Mouse (Mus musculus) neural tube, embryonic 15.5 days (tissue): ENCODE data around the gene Zbtb9. TPM values are rescaled to one million over a fixed set of nuclear protein-coding genes. Genes with fewer than 3 reads are reported as not detected.
A peak's percentile ranks its signal among the peaks of the same experiment; 100 is the strongest.

Source experiments
- ATAC-seq: fragments of 200-750 bp; cut with Nextera tagmentation; 2 replicates; pipeline ENCODE4 v1.8.0; 2017; ENCODE audit warnings: mild to moderate bottlenecking, moderate TSS enrichment, moderate library complexity; ENCODE audit not compliant: low FRiP score
- H3K27ac ChIP-seq: fragments of 300-500 bp; sonication (generic); replicated peaks from 2 replicates; pipeline ENCODE4 v1.5.1; 2015; ENCODE audit warnings: mild to moderate bottlenecking, inconsistent platforms
- H3K27me3 ChIP-seq: fragments of 300-500 bp; sonication (generic); replicated peaks from 2 replicates; pipeline ENCODE4 v1.6.1; 2015; ENCODE audit warnings: inconsistent platforms
- H3K36me3 ChIP-seq: fragments of 300-500 bp; sonication (generic); 2 replicates; pipeline ENCODE4 v1.6.1; 2015; ENCODE audit warnings: inconsistent platforms
- H3K4me1 ChIP-seq: fragments of 300-500 bp; sonication (generic); 2 replicates; pipeline ENCODE4 v1.6.1; 2015; ENCODE audit warnings: inconsistent platforms
- H3K4me2 ChIP-seq: fragments of 300-500 bp; sonication (generic); 2 replicates; pipeline ENCODE4 v1.6.1; 2015; ENCODE audit warnings: inconsistent platforms, mild to moderate bottlenecking, moderate library complexity
- H3K4me3 ChIP-seq: fragments of 300-500 bp; sonication (generic); replicated peaks from 2 replicates; pipeline ENCODE4 v1.5.1; 2015; ENCODE audit warnings: mild to moderate bottlenecking, inconsistent platforms
- H3K9ac ChIP-seq: fragments of 300-500 bp; sonication (generic); replicated peaks from 2 replicates; pipeline ENCODE4 v1.6.1; 2015; ENCODE audit warnings: mild to moderate bottlenecking, inconsistent platforms
- H3K9me3 ChIP-seq: fragments of 300-500 bp; sonication (generic); replicated peaks from 2 replicates; pipeline ENCODE4 v1.6.1; 2016; ENCODE audit warnings: inconsistent platforms
- WGBS: fragments of 180-500 bp; shearing (Covaris S2); methylation state at CpG from one replicate; pipeline ENCODE4 v1.1.7; 2015; ENCODE audit warnings: mixed read lengths; 5-methylcytosine and 5-hydroxymethylcytosine counted together
- polyA plus RNA-seq: library from polyadenylated mRNA; unstranded; fragments of >200 nt; fragmentation: Nextera tagmentation; extraction: Ambion mirVana; gene quantifications from 2 replicates; pipeline ENCODE4 v1.2.1, GENCODE M21; 2015

The Zbtb9 gene
- polyA plus RNA-seq, 1 experiment from 2014 or later: 15.9 TPM

DNA sequence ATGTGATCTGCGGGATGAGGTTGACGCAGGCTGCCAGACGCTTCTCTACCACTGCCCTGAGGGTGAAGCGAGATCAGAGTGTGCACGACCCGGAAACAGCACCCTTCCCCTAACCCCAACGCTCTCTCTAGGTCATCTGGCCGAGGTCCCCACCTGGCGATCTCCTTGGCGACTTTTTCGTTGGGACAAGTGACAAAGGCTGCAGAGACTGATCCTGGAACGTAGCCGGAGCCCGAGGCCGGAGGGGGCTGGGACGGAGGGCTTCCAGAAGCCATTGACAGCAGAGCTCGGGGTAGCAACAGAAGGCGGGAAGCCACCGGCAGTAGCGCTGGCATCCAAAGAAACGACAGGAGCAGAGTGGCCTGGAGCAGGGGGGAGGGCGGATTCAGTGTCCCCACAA is 34.2 kb upstream of the Zbtb9 start:
- peak overlapping the region; percentile 95 for H3K27ac ChIP-seq
- H3K36me3 ChIP-seq: peaks cover 22% of the 10 kb centered on the region
- WGBS: under 1% methylated on average over 22 of the region's 22 CpGs
- peaks cover 63% of the 10 kb centered on the region for H3K4me1 ChIP-seq
- no peak for ATAC-seq
- H3K27me3 ChIP-seq: no peaks in the 10 kb centered on the region
- peak overlapping the region; percentile 97 for H3K4me2 ChIP-seq
- H3K4me3 ChIP-seq: peak overlapping the region; percentile 65
- peak overlapping the region; percentile 57 for H3K9ac ChIP-seq
- H3K9me3 ChIP-seq: no peaks in the 10 kb centered on the region

DNA sequence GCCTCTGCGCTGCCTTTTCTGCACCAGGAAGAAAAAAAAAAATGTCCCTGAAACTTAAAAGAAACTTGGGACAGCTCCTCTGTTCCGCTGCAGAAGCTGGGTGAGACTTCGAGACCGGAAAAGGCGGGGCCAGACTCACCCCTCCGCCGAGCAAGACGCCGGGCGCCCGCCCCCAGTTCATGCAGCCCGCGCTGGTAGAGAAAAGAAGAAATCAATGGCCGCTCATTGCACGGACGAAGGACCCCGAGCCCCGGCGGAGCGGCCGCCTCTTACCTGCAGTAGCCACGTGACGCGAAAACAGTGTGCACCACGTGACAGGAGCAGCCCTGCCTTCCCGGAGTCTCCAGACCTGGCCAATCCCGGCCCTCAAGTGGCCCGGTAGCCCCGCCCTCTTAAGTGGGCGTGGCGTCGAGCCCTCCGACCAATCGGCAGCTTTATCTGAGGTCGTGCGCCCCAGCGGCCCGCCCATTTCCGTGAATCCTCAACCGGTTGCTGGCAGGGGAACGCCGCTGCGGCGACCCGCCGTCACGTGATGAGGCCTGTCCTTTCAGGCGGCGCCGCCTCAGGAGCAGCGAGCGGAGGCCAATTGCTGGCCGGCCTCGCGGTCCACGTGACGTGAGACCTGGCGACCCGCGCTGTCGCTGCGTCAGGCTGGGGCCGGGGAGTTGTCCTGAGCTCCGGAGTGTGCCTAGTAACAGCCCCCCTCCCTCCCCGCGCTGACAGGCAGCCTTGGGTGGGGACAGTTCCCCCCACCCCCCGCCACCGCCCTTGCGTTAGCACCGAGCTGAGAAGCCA is 33.6 kb upstream of the Zbtb9 start, which contains the start of gene Cuta:
TSS of gene Cuta (minus strand) at position 392 of the 795 bp plus-strand sequence.
- Histone ChIP-seq H3K27me3 (no peaks in the 10 kb centered on the region), H3K4me2 (peak within 1 kb of the TSS; percentile 97), H3K36me3 (peaks cover 22% of the 10 kb centered on the region), H3K4me3 (peak within 1 kb of the TSS; percentile 65), H3K9me3 (no peaks in the 10 kb centered on the region), H3K4me1 (peaks cover 60% of the 10 kb centered on the region), H3K9ac (peak within 1 kb of the TSS; percentile 71), H3K27ac (peak within 1 kb of the TSS; percentile 95)
- peak; percentile 92 for ATAC-seq
- WGBS: under 1% methylated on average over 70 of the region's 70 CpGs

DNA sequence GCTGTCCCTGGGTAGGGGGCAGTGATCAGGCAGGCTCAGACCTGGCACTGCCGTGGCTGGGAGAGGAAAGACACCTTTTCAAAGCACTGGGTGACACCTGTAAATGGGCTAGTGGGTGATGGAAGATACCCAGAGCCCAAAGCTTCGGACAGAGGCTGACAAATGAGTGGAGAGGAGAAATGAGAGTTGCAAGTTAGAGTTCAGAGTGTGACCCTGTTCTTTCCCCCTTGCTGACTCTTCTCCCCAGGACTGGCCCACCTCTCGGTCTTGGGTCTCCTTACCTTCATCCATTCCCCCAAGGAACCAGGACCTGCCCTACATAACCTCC is 33.0 kb upstream of the Zbtb9 start:
- H3K9me3 ChIP-seq: no peaks in the 10 kb centered on the region
- H3K27me3 ChIP-seq: no peaks in the 10 kb centered on the region
- peak overlapping the region; percentile 65 for H3K4me3 ChIP-seq
- peak overlapping the region; percentile 97 for H3K4me2 ChIP-seq
- ATAC-seq: no peak; the same call in 1 of the 2 replicates
- H3K36me3 ChIP-seq: peaks cover 22% of the 10 kb centered on the region
- H3K4me1 ChIP-seq: peaks cover 61% of the 10 kb centered on the region
- peak overlapping the region; percentile 71 for H3K9ac ChIP-seq
- peak overlapping the region; percentile 95 for H3K27ac ChIP-seq
- 0% methylated on average over 3 of the region's 3 CpGs for WGBS

DNA sequence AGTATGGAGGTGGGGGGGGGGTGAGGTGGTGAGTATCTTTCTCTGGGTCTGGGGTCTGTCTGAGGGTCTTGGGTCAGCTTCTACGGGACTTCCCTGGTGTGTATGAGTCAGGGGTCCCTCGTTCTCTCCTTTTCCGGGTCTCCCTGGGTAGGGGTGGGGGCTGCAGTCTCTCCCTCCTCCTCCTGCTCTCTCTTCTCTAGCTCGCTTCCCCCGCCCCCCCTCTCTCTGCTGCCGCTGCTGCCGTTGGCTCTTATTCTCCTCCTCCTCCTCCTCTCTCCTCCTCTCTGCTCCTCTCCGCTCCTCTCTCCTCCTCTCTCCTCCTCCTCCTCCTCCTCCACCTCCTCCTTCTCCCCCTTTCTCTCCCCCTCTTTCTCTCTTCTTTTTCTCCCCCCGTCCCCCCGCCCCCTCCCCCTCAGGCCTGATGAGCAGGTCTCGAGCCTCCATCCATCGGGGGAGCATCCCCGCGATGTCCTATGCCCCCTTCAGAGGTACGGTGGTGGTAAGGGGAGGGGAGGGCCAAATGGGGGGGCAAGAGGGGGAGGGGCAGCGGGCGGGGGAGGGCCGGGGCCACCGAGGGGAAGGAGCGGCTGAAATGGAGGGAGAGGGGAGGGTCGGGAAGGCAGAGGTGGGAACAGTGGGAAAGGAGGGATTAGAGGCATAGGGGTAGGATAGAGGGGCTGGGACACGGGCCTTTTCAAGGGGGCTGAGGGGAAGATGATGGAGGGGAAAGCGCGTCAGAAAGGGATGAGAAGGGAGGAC is 31.8 kb upstream of the Zbtb9 start, which contains the start of gene Syngap1:
TSS of gene Syngap1 (plus strand) at position 223 of the 759 bp plus-strand sequence.
- no peaks in the 10 kb centered on the region for H3K27me3 ChIP-seq
- H3K36me3 ChIP-seq: peaks cover 11% of the 10 kb centered on the region
- peaks cover 68% of the 10 kb centered on the region for H3K4me1 ChIP-seq
- peak within 1 kb of the TSS; percentile 97 for H3K4me2 ChIP-seq
- peak; percentile 14; the same call in 1 of the 2 replicates for ATAC-seq
- 5% methylated on average over 16 of the region's 24 CpGs for WGBS
- H3K27ac ChIP-seq: peak within 1 kb of the TSS; percentile 95
- no peaks in the 10 kb centered on the region for H3K9me3 ChIP-seq
- peak within 1 kb of the TSS; percentile 71 for H3K9ac ChIP-seq
- peak within 1 kb of the TSS; percentile 65 for H3K4me3 ChIP-seq

DNA sequence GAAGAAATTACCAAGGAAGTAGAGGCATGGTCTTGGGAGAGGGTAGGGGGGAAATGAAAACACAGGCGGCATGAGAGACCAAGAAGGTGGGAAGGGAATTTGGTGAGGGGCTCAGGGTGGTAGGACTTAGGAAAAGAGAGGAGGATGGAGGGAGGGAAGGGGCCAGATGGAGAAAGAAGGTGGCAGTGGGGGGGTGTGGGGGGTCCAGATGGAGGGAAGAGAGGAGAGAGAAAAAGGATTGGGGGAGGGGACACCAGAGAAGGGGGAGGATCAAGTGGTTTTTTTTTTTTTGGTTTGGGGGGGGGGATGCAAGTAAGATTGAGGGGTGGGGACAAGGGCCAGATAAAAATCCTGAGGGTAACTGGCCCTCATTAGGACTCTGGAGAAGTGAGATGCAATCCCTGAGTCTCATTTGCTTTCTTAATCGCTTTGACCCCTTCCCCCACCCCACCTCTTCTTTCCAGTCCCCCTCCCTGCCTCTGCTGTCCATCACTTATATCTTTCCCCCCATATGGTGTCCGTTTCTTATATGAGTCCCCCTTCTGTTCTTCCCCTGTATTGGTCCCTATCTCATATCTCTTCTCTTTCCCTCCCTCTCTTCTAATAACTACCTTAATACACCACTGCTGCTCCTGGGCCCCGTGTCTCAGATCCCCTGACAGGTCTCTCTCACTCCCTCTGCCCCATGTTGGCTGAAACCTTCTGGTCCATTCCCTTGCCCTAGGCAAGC is 31.0 kb upstream of the Zbtb9 start:
- peak overlapping the region; percentile 66 for H3K9ac ChIP-seq
- peak overlapping the region; percentile 95 for H3K27ac ChIP-seq
- H3K4me3 ChIP-seq: peak overlapping the region; percentile 51
- H3K9me3 ChIP-seq: no peaks in the 10 kb centered on the region
- H3K36me3 ChIP-seq: peaks cover 5% of the 10 kb centered on the region; the same call in 1 of the 2 replicates
- no peak for ATAC-seq
- 15% methylated on average over 4 of the region's 4 CpGs for WGBS
- peak overlapping the region; percentile 97 for H3K4me2 ChIP-seq
- H3K27me3 ChIP-seq: no peaks in the 10 kb centered on the region
- peaks cover 74% of the 10 kb centered on the region for H3K4me1 ChIP-seq

DNA sequence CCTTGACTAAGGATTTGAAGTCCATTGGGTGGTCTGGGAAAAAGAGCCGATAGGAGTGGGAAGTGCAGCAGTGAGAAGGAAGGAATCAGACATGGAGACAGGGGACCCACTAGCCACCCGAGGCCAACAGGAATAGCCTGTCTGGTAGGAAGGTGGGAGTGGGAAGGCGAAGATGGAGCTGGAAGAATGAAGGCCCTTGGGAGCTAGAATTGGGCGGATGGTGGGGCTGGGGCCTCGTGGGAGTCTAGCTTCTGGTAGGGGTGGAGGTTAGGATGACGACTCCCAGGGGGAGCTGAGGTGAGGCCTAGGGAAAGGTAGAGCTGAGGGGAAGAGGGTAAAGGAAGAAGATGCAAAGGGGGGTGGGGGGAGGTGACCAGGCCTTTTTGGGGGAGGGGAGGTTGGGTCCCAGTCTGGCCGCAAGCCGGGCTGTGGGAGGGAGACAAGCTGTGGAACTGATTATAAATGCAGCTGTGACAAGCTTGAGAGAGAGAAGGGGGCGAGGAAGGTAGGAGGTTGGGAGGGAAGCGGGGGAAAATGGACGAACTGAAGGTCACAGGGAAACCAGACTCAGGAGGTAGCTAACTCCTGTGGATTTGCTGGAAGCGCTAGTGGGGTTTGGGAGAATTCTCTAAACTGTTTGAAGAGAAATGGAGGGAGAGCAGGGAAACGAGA is 27.0 kb upstream of the Zbtb9 start:
- H3K27ac ChIP-seq: peak overlapping the region; percentile 77
- peak overlapping the region; percentile 41 for H3K4me3 ChIP-seq
- H3K36me3 ChIP-seq: no peaks in the 10 kb centered on the region
- H3K4me2 ChIP-seq: peak overlapping the region; percentile 72
- peaks cover 72% of the 10 kb centered on the region for H3K4me1 ChIP-seq
- peak overlapping the region; percentile 59 for H3K9ac ChIP-seq
- no peaks in the 10 kb centered on the region for H3K27me3 ChIP-seq
- H3K9me3 ChIP-seq: no peaks in the 10 kb centered on the region
- WGBS: 29% methylated on average over 13 of the region's 13 CpGs
- ATAC-seq: no peak

DNA sequence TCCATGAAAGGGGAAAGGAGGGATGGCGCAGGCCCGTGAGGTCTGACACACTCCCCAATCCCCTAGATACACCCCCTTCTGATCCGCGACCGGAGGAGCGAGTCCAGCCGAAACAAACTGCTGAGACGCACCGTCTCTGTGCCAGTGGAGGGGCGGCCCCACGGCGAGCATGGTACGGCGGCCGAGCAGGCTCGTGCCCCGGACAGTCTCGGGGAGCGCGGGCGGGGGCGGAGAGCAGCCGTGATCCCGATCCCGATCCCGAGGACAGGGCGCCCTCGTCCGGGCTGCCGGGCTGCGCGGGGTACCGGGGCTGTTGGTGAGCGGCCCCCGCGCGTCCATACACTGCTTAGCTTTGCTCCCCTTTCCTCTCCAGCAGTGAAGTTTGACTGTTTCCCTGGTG is 26.4 kb upstream of the Zbtb9 start:
- Histone ChIP-seq H3K27me3 (no peaks in the 10 kb centered on the region), H3K36me3 (no peaks in the 10 kb centered on the region), H3K9ac (peak overlapping the region; percentile 59), H3K4me3 (peak overlapping the region; percentile 41), H3K27ac (peak overlapping the region; percentile 77), H3K9me3 (no peaks in the 10 kb centered on the region), H3K4me1 (peaks cover 76% of the 10 kb centered on the region), H3K4me2 (peak overlapping the region; percentile 72)
- 2% methylated on average over 27 of the region's 37 CpGs for WGBS
- no peak for ATAC-seq

DNA sequence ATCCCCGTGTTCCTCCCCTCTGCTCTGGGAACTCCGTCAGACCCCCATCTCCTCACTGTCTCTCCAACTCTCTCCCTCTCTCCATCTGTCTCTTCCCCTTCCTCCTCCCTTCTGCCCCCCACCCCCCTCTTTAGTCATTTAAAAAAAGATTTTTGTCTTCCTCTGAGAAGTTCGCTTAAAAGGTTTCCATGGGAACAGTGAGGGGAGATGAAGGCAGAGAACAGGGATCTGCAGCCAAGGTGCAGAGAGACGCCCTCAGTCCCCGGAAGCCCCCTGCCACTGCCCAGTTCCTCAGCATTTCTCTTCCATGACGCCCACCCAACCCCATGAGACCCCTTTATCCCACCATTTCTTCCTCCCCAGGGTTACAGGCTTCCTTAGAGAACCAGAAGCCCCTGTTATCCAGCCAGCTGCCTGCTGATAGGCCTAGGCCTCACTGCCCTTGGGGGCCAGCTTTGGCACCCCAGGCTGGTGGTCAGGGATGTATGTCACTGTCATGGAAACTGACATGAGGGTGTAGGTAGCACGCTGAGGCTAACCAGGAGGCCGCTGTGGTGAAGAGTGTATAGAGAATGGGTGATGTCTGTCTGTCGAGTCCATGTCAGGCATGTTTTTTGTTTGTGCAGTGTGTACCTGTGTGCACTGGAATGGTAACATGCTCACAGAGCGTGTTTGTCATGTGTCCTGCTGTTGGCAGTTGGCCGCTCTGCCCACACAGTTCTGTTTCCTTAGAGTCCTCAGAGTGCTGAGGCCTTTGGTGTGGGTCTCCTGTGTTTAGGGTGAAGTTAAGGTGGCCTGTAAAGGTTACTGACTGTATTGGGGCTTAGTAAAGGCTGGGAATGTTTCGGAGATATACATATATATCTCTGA is 25.5 kb upstream of the Zbtb9 start:
- H3K4me2 ChIP-seq: peak overlapping the region; percentile 72
- H3K4me3 ChIP-seq: peak overlapping the region; percentile 41; the same call in 1 of the 2 replicates
- peak overlapping the region; percentile 59 for H3K9ac ChIP-seq
- no peaks in the 10 kb centered on the region for H3K27me3 ChIP-seq
- H3K36me3 ChIP-seq: no peaks in the 10 kb centered on the region
- H3K9me3 ChIP-seq: no peaks in the 10 kb centered on the region
- WGBS: 31% methylated on average over 12 of the region's 12 CpGs
- H3K4me1 ChIP-seq: peaks cover 79% of the 10 kb centered on the region
- peak overlapping the region; percentile 77 for H3K27ac ChIP-seq
- no peak for ATAC-seq

DNA sequence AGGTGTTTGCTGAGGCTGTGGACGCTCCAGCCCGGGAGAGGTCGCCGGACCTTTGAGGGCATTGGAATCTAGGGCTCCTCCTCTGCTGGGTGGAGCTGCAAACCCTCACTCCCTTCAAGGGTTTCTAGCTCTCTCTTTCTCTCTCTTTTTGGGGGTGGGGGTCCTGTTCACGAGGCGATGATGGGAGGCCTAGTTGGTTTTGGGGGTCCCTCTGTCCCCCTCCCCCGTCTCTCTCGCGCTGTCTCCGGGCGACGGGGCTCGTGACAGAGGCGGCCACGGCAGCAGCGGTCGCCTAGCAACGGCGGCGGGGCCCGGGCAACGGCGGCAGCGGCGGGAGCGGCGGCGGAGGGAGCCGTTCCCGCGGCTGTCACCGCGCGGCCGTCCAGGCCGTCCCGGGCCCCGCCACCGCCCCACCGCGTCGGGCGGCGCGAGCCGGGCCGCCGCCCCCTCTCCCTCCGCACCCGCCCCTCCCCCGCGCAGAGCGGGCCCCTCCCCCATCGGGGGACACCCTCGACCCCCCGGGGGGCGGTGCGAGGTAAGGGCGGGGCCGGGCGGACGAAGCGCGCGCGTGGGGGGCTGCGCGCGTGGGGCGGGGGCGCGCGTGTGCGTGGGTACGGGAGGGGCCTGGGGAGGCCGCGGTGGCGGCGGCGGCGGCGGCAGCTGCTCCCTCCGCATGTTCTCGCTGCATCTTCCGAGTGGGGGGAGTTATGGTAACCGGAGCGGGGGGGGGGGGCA is 24.5 kb upstream of the Zbtb9 start:
- Histone ChIP-seq H3K4me1 (peaks cover 84% of the 10 kb centered on the region), H3K27ac (peak overlapping the region; percentile 87), H3K4me3 (peak overlapping the region; percentile 68), H3K36me3 (no peaks in the 10 kb centered on the region), H3K9me3 (no peaks in the 10 kb centered on the region), H3K9ac (peak overlapping the region; percentile 80), H3K27me3 (no peaks in the 10 kb centered on the region), H3K4me2 (peak overlapping the region; percentile 78)
- WGBS: 1% methylated on average over 57 of the region's 87 CpGs
- ATAC-seq: no peak
